Mouse (Mus musculus) urinary bladder, postnatal 0 days (tissue): Measurements from ENCODE around the gene Cant1. TPM values are rescaled to one million over a fixed set of nuclear protein-coding genes. Genes with fewer than 3 reads are reported as not detected.

Source experiments
- polyA plus RNA-seq: library from polyadenylated mRNA; unstranded; fragments of >200 nt; fragmentation: Nextera tagmentation; extraction: Ambion mirVana; gene quantifications from 2 replicates; pipeline ENCODE4 v1.2.1, GENCODE M21; 2015

Gene Cant1
- polyA plus RNA-seq, result 18.1 and 18.3 TPM in 2 replicates

GRCm38 (mm10) chr11:118418834-118419504 is at the start of gene Cant1:
Gene Cant1 (minus strand): TSS chr11:118419086.

GRCm38 (mm10) chr11:118427986-118428385 is 9.1 kb upstream of the Cant1 start, which contains the start of gene C1qtnf1:
Gene C1qtnf1 (plus strand): TSS chr11:118428203.

GRCm38 (mm10) chr11:118401760-118402280 is 17.1 kb downstream of the Cant1 start, which contains the start of gene Lgals3bp:
Gene Lgals3bp (minus strand): TSS chr11:118402092.

Other genes with a start within 250 kb of the Cant1 start
- gene Cyth1, start 170.5 kb downstream of the Cant1 start, polyA plus RNA-seq, result 10.2 and 10.7 TPM in 2 replicates
- 8.8 and 10.0 TPM in 2 replicates for gene Usp36, start 128.8 kb downstream of the Cant1 start, polyA plus RNA-seq
- 1.1 and 1.3 TPM in 2 replicates for gene Cep295nl, start 76.6 kb downstream of the Cant1 start, polyA plus RNA-seq
- 181 and 206 TPM in 2 replicates for gene Timp2, start 63.3 kb downstream of the Cant1 start, polyA plus RNA-seq
- 72.6 and 84.5 TPM in 2 replicates for gene Lgals3bp, start 17.0 kb downstream of the Cant1 start, polyA plus RNA-seq
- 11.4 and 12.1 TPM in 2 replicates for gene C1qtnf1, start 9.1 kb upstream of the Cant1 start, polyA plus RNA-seq
- gene Engase, start 57.7 kb upstream of the Cant1 start, polyA plus RNA-seq, result 10.4 and 11.5 TPM in 2 replicates